Comparison of ENCODE assay signal across 9 mouse cellular contexts in genomic region chr17:56119981-56120880, GRCm38 (mm10). TPM values are rescaled to one million over a fixed set of nuclear protein-coding genes. Genes with fewer than 3 reads are reported as not detected.
DNase-seq lines count a peak whose midpoint lies in the region; ATAC-seq lines count a peak whose summit lies in the region.
"Had no signal": no experiment of that assay in that cellular context is flagged by ENCODE, and none has a peak within 500 bp of the region (broad histone marks: within the 10 kb centered on the region; RNA-seq: fewer than 3 reads in every experiment).

No protein-coding gene starts in this region.

- peak overlapping the region; percentile 35 for H3K4me2 ChIP-seq in kidney, embryonic 14.5 days (replicated peaks; ENCODE audit: low read depth, low read length)

- H3K27me3 ChIP-seq in heart, embryonic 10.5 days (ENCODE audit: insufficient read depth, poor library complexity, severe bottlenecking) = peaks cover 93% of the 10 kb centered on the region
- peaks cover 59% of the 10 kb centered on the region for H3K27me3 ChIP-seq in kidney, embryonic 14.5 days (ENCODE audit: control insufficient read depth, insufficient read depth, low read length)

- H3K36me3 ChIP-seq in heart, embryonic 10.5 days = peaks cover 6% of the 10 kb centered on the region; the same call in 1 of the 2 replicates
- H3K36me3 ChIP-seq in kidney, embryonic 14.5 days (ENCODE audit: control insufficient read depth, insufficient read depth, low read length) = no peaks in the 10 kb centered on the region

- H3K4me3 ChIP-seq in brown adipose tissue, adult 24 weeks (ENCODE audit: insufficient read depth, low read depth, low read length) = peak overlapping the region; percentile 64
- peak overlapping the region; percentile 49 for H3K4me3 ChIP-seq in heart, embryonic 10.5 days
- H3K4me3 ChIP-seq in kidney, embryonic 14.5 days (ENCODE audit: low read length) = peak overlapping the region; percentile 18

- H3K4me1 ChIP-seq in brown adipose tissue, adult 24 weeks (ENCODE audit: control insufficient read depth, insufficient read depth, insufficient read length, low read length) = peaks cover 7% of the 10 kb centered on the region; the same call in 1 of the 2 replicates
- H3K4me1 ChIP-seq in heart, embryonic 10.5 days = peaks cover 34% of the 10 kb centered on the region
- H3K4me1 ChIP-seq in kidney, embryonic 14.5 days (ENCODE audit: control insufficient read depth, insufficient read depth, low read length) = peaks cover 12% of the 10 kb centered on the region; the same call in 1 of the 2 replicates

- WGBS in heart, embryonic 10.5 days = 6% methylated on average over 66 of the region's 66 CpGs
- 5% methylated on average over 65 of the region's 66 CpGs for WGBS in kidney, embryonic 14.5 days

- ATAC-seq in kidney, embryonic 14.5 days (ENCODE audit: low FRiP score, low TSS enrichment) = peak; percentile 11; the same call in 1 of the 2 replicates

- peaks cover 12% of the 10 kb centered on the region for H3K9me3 ChIP-seq in heart, embryonic 10.5 days
- H3K9me3 ChIP-seq in kidney, embryonic 14.5 days (ENCODE audit: control insufficient read depth, low read length) = peaks cover 9% of the 10 kb centered on the region

- DNase-seq in adrenal gland, adult (ENCODE audit: inconsistent age in 2 of 2, low spot score in 1 of 2) = peak; percentile 92
- DNase-seq in adrenal gland, adult 8-10 months = no peak
- no peak for DNase-seq in heart, embryonic 10.5 days (ENCODE audit: low spot score)
- DNase-seq in lung, postnatal 14 days = peak; percentile 47
- no peak for DNase-seq in frontal cortex, postnatal 10 days (ENCODE audit: low spot score in 2 of 2)
- no peak for DNase-seq in layer of hippocampus, postnatal 25 days (ENCODE audit: extremely low spot score in 1 of 2, low spot score in 1 of 2)

- no peak overlapping the region for H3K9ac ChIP-seq in kidney, embryonic 14.5 days (ENCODE audit: low read depth, low read length)

- H3K27ac ChIP-seq in brown adipose tissue, adult 24 weeks (replicated peaks; ENCODE audit: low read depth, low read length) = peak overlapping the region; percentile 78
- H3K27ac ChIP-seq in heart, embryonic 10.5 days = no peak overlapping the region
- H3K27ac ChIP-seq in kidney, embryonic 14.5 days (ENCODE audit: low read depth, low read length) = no peak overlapping the region

RNA-seq across cellular contexts. Expression of gene Lrg1, which starts 1.6 kb away (rescaled TPM):
- total RNA-seq in adrenal gland, adult 8-10 months (2022) = 10 to 100 TPM; 14.5 to 34.6 (median 16.4) TPM
- polyA plus RNA-seq in brown adipose tissue, adult 24 weeks (2012; ENCODE audit: insufficient read depth, insufficient read length, missing spikeins) = 61.5 and 101 TPM in 2 replicates
- polyA plus RNA-seq in heart, embryonic 10.5 days (2016; fragmentation: Nextera tagmentation; extraction: Ambion mirVana) = not detected in 2 replicates
- not detected in 2 replicates for polyA plus RNA-seq in kidney, embryonic 14.5 days (2014; fragmentation: Nextera tagmentation; extraction: Ambion mirVana)
- 1 to 10 TPM; 1.1 to 1.4 TPM for total RNA-seq in layer of hippocampus, postnatal 25 days (2021)

RNA-seq across cellular contexts. Expression of gene Plin5, which starts 2.8 kb away (rescaled TPM):
- total RNA-seq in adrenal gland, adult 8-10 months (2022) = 10 to 100 TPM; 20.4 to 32.6 (median 26.9) TPM
- polyA plus RNA-seq in brown adipose tissue, adult 24 weeks (2012; ENCODE audit: insufficient read depth, insufficient read length, missing spikeins) = 138 and 171 TPM in 2 replicates
- polyA plus RNA-seq in heart, embryonic 10.5 days (2016; fragmentation: Nextera tagmentation; extraction: Ambion mirVana) = 0.18 and 0.46 TPM in 2 replicates
- 1.1 and 1.3 TPM in 2 replicates for polyA plus RNA-seq in kidney, embryonic 14.5 days (2014; fragmentation: Nextera tagmentation; extraction: Ambion mirVana)
- under 1 TPM; 0.30 to 0.85 TPM for total RNA-seq in layer of hippocampus, postnatal 25 days (2021)
- total RNA-seq: common myeloid progenitor, adult 5-6 weeks had no signal

RNA-seq across cellular contexts. Expression of gene Plin4, which starts 10.6 kb away (rescaled TPM):
- total RNA-seq in adrenal gland, adult 8-10 months (2022) = 100 to 1,000 TPM in 1 of 4 experiments, 10 to 100 TPM in 3; 45.4 to 191 (median 87.0) TPM
- polyA plus RNA-seq in brown adipose tissue, adult 24 weeks (2012; ENCODE audit: insufficient read depth, insufficient read length, missing spikeins) = 195 and 205 TPM in 2 replicates
- 0.05 and 0.08 TPM in 2 replicates for polyA plus RNA-seq in heart, embryonic 10.5 days (2016; fragmentation: Nextera tagmentation; extraction: Ambion mirVana)
- 0.08 and 0.17 TPM in 2 replicates for polyA plus RNA-seq in kidney, embryonic 14.5 days (2014; fragmentation: Nextera tagmentation; extraction: Ambion mirVana)
- 1 to 10 TPM in 1 of 2 experiments, under 1 TPM in 1; 0.68 to 2.4 TPM for total RNA-seq in layer of hippocampus, postnatal 25 days (2021)
- total RNA-seq: common myeloid progenitor, adult 5-6 weeks had no signal

RNA-seq across cellular contexts. Expression of gene Sema6b, which starts 19.9 kb away (rescaled TPM):
- 10 to 100 TPM in 2 of 4 experiments, 1 to 10 TPM in 2; 6.6 to 12.7 (median 10.9) TPM for total RNA-seq in adrenal gland, adult 8-10 months (2022)
- polyA plus RNA-seq in brown adipose tissue, adult 24 weeks (2012; ENCODE audit: insufficient read depth, insufficient read length, missing spikeins) = 1.9 and 5.0 TPM in 2 replicates
- polyA plus RNA-seq in heart, embryonic 10.5 days (2016; fragmentation: Nextera tagmentation; extraction: Ambion mirVana) = 0.36 and 1.0 TPM in 2 replicates
- polyA plus RNA-seq in kidney, embryonic 14.5 days (2014; fragmentation: Nextera tagmentation; extraction: Ambion mirVana) = 1.4 TPM in 2 replicates
- 100 to 1,000 TPM; 141 to 143 TPM for total RNA-seq in layer of hippocampus, postnatal 25 days (2021)

RNA-seq across cellular contexts. Expression of gene Hdgfl2, which starts 40.8 kb away (rescaled TPM):
- 100 to 1,000 TPM in 1 of 4 experiments, 10 to 100 TPM in 3; 55.6 to 123 (median 80.3) TPM for total RNA-seq in adrenal gland, adult 8-10 months (2022)
- polyA plus RNA-seq in brown adipose tissue, adult 24 weeks (2012; ENCODE audit: insufficient read depth, insufficient read length, missing spikeins) = 17.6 and 19.3 TPM in 2 replicates
- polyA plus RNA-seq in heart, embryonic 10.5 days (2016; fragmentation: Nextera tagmentation; extraction: Ambion mirVana) = 121 and 139 TPM in 2 replicates
- 85.1 and 118 TPM in 2 replicates for polyA plus RNA-seq in kidney, embryonic 14.5 days (2014; fragmentation: Nextera tagmentation; extraction: Ambion mirVana)
- 100 to 1,000 TPM in 1 of 2 experiments, 10 to 100 TPM in 1; 96.4 to 126 TPM for total RNA-seq in layer of hippocampus, postnatal 25 days (2021)

Comparison
In these comparisons a context has a peak if more than half of its experiments do, and no peak if none do; other contexts are left out.
1. DNase-seq: peak in adrenal gland, adult (2 of 2) and lung, postnatal 14 days (single experiment); none in adrenal gland, adult 8-10 months (single experiment), heart, embryonic 10.5 days (single experiment), frontal cortex, postnatal 10 days (0 of 2) and layer of hippocampus, postnatal 25 days (0 of 2).
2. RNA of gene Lrg1, which starts 1.6 kb away (polyA plus RNA-seq): 61.5 to 101 TPM in brown adipose tissue, adult 24 weeks; not detected in heart, embryonic 10.5 days and not detected in kidney, embryonic 14.5 days; every median in the first group is over 10 times any median in the second.
3. RNA of gene Plin5, which starts 2.8 kb away (polyA plus RNA-seq): 138 to 171 TPM in brown adipose tissue, adult 24 weeks; 1.1 to 1.3 TPM in kidney, embryonic 14.5 days and 0.18 to 0.46 TPM in heart, embryonic 10.5 days; every median in the first group is over 10 times any median in the second.
4. RNA of gene Plin4, which starts 10.6 kb away (polyA plus RNA-seq): 195 to 205 TPM in brown adipose tissue, adult 24 weeks; 0.08 to 0.17 TPM in kidney, embryonic 14.5 days and 0.05 to 0.08 TPM in heart, embryonic 10.5 days; every median in the first group is over 100 times any median in the second.
5. Peak in every context shown above with its lines, with median percentiles within 50 percentile points of each other: H3K4me3 ChIP-seq.